Mouse (Mus musculus): Measurements from ENCODE around the gene Ispd. TPM values are rescaled to one million over a fixed set of nuclear protein-coding genes. Genes with fewer than 3 reads are reported as not detected.

Ispd gene
- polyA plus RNA-seq, 1 experiment from 2014 or later = 1.9 TPM

DNA sequence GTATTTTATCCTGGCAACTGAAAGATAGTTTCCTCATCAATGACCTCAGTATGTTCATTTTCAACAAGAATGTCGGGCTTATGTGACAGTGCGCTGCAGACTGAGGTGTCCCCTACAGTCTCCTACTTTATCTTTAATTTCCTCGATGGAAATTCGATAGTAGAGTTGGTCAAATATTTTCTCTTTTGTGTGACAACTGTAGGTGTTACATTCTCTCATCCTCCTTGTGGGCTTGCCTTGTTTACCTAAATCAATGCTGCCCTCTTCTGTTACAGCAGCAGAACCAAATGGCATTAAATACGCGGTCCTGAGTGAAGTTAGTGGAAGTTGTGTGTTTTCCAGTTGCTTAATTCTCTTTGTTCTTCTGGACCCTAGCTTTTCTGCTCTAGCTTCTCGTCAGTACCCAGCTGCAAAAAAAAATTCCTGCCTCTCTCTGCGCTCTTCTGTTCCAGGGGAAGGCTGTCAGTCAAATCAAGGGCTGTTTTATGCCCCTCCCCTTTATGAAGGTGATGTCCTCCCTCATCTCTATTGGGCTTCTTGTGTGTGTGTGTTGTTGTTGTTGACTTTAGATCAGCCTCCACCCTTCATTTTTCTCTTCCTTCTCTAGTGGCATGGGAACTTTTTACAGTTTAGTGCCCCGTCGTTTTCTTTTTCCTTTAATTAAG lies 289.8 kb downstream of the Ispd start:
- ATAC-seq (ENCODE audit: insufficient read depth) = no peak

DNA sequence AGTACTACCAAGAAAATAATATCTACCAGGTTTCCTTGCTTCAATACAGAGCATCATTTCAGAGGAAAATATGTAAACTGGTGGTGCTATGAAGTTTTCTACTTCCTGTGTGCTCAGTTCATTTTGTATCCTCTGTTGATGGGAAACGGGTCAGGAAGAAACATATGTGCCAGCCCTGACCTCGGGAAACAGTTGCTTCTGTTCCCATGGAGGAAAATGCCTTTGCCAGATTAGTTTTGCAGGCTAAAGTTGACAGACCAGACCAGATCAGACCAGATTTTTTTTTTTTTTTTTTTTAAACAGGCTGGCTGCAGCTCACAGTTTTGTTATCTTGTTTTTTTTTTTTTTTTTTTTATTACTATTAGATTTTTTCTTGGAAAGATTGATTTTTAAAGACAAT lies 293.2 kb downstream of the Ispd start:
- Histone ChIP-seq H3K9me3 (replicated peaks) (no peaks in the 10 kb centered on the region), H3K36me3 (replicated peaks) (no peaks in the 10 kb centered on the region), H3K4me3 (replicated peaks) (no peak overlapping the region), H3K4me2 (no peak overlapping the region), H3K27me3 (no peaks in the 10 kb centered on the region), H3K4me1 (replicated peaks) (no peaks in the 10 kb centered on the region), H3K27ac (replicated peaks) (no peak overlapping the region), H3K9ac (no peak overlapping the region)
- WGBS (ENCODE audit: insufficient replicate concordance) = 28% methylated on average over 2 of the region's 2 CpGs
- ATAC-seq (ENCODE audit: insufficient read depth) = no peak

More for the DNA sequence above, 289.8 kb downstream of the Ispd start:
- 35% methylated on average over 10 of the region's 10 CpGs for WGBS (ENCODE audit: insufficient replicate concordance)
- Histone ChIP-seq H3K4me1 (replicated peaks) (no peaks in the 10 kb centered on the region), H3K4me2 (no peak overlapping the region), H3K27ac (replicated peaks) (no peak overlapping the region), H3K4me3 (replicated peaks) (no peak overlapping the region), H3K27me3 (no peaks in the 10 kb centered on the region), H3K9me3 (replicated peaks) (no peaks in the 10 kb centered on the region), H3K9ac (no peak overlapping the region), H3K36me3 (replicated peaks) (no peaks in the 10 kb centered on the region)

- no peak overlapping the region for H3K4me2 ChIP-seq
- WGBS (ENCODE audit: insufficient replicate concordance) = 70% methylated on average over 4 of the region's 4 CpGs
- H3K27ac ChIP-seq (replicated peaks) = no peak overlapping the region
- no peaks in the 10 kb centered on the region for H3K4me1 ChIP-seq (replicated peaks)
- no peak for ATAC-seq (ENCODE audit: insufficient read depth)
- no peaks in the 10 kb centered on the region for H3K9me3 ChIP-seq (replicated peaks)
- no peak overlapping the region for H3K9ac ChIP-seq
- H3K36me3 ChIP-seq (replicated peaks) = no peaks in the 10 kb centered on the region
- no peaks in the 10 kb centered on the region for H3K27me3 ChIP-seq
- H3K4me3 ChIP-seq (replicated peaks) = no peak overlapping the region
Measured at GRCm38 (mm10) chr12:36678220-36678619, 297.0 kb downstream of the Ispd start.

DNA sequence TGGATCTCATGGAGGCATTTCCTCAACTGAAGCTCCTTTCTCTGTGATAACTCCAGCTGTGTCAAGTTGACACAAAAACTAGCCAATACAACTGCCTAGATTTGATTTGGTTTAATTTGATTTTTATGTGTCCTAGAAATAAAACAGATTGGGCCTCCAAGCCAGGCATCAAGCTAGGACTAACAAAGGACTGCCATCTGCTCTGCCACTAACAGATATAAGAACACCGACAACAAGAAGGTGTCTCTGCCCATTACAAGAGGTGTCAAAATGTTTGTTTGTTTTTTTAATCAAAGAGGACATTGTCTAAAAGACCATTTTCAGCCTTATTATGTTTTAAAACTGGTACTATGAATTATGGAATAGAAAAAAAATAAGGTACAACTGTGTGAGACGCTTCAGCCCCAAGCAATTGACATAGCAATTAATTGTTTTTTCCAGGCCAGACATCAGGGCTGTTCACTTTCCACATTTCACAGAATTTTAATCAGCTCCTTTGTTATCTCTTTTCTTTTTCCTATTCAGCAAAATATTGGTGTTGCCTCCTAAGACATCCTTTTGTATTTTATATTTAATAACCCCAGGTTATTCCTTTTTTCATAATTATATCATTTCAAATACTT lies 299.7 kb downstream of the Ispd start:
- H3K9me3 ChIP-seq (replicated peaks) = no peaks in the 10 kb centered on the region
- no peaks in the 10 kb centered on the region for H3K36me3 ChIP-seq (replicated peaks)
- no peak overlapping the region for H3K4me3 ChIP-seq (replicated peaks)
- no peak overlapping the region for H3K27ac ChIP-seq (replicated peaks)
- H3K27me3 ChIP-seq = no peaks in the 10 kb centered on the region
- H3K4me1 ChIP-seq (replicated peaks) = no peaks in the 10 kb centered on the region
- ATAC-seq (ENCODE audit: insufficient read depth) = no peak
- no peak overlapping the region for H3K4me2 ChIP-seq
- no peak overlapping the region for H3K9ac ChIP-seq
- WGBS (ENCODE audit: insufficient replicate concordance) = 61% methylated on average over 2 of the region's 2 CpGs

- Histone ChIP-seq H3K4me3 (replicated peaks) (no peak overlapping the region), H3K9me3 (replicated peaks) (no peaks in the 10 kb centered on the region), H3K4me2 (no peak overlapping the region), H3K4me1 (replicated peaks) (no peaks in the 10 kb centered on the region), H3K9ac (no peak overlapping the region), H3K27ac (replicated peaks) (no peak overlapping the region), H3K27me3 (no peaks in the 10 kb centered on the region), H3K36me3 (replicated peaks) (no peaks in the 10 kb centered on the region)
- ATAC-seq (ENCODE audit: insufficient read depth) = no peak
- WGBS (ENCODE audit: insufficient replicate concordance) = 60% methylated on average over 6 of the region's 6 CpGs
Measured at GRCm38 (mm10) chr12:36681779-36682178, 300.5 kb downstream of the Ispd start.

- H3K4me3 ChIP-seq (replicated peaks) = no peak overlapping the region
- no peak for ATAC-seq (ENCODE audit: insufficient read depth)
- no peaks in the 10 kb centered on the region for H3K9me3 ChIP-seq (replicated peaks)
- no peak overlapping the region for H3K4me2 ChIP-seq
- WGBS (ENCODE audit: insufficient replicate concordance) = 50% methylated on average over 2 of the region's 2 CpGs
- no peaks in the 10 kb centered on the region for H3K27me3 ChIP-seq
- H3K4me1 ChIP-seq (replicated peaks) = no peaks in the 10 kb centered on the region
- no peak overlapping the region for H3K27ac ChIP-seq (replicated peaks)
- no peak overlapping the region for H3K9ac ChIP-seq
- no peaks in the 10 kb centered on the region for H3K36me3 ChIP-seq (replicated peaks)
Measured at GRCm38 (mm10) chr12:36694072-36694471, 312.8 kb downstream of the Ispd start.

DNA sequence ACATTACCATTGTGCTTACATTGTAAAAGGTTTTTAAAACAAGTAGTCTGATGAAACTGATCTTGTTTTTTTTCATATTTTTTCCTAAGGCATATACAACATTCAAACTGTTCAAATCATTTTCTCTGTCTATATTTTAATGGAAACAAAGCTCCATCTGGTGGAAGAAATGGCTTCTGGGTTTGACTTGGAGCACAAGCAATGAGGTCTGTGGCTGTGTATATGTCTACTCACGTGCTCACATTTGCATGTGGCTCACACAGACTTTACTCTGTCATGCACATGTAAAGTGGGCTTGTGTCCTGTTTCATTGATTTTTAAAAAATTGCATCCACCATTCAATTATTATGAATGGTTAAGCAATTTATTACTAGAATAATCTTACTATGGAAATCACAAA lies 323.1 kb downstream of the Ispd start:
- H3K27ac ChIP-seq (replicated peaks) = no peak overlapping the region

GRCm38 (mm10) chr12:36708810-36709209 lies 327.6 kb downstream of the Ispd start:
- Histone ChIP-seq H3K9ac (no peak overlapping the region), H3K36me3 (replicated peaks) (no peaks in the 10 kb centered on the region), H3K27me3 (no peaks in the 10 kb centered on the region), H3K4me2 (no peak overlapping the region), H3K4me1 (replicated peaks) (no peaks in the 10 kb centered on the region), H3K9me3 (replicated peaks) (no peaks in the 10 kb centered on the region), H3K27ac (replicated peaks) (no peak overlapping the region), H3K4me3 (replicated peaks) (no peak overlapping the region)
- ATAC-seq (ENCODE audit: insufficient read depth) = 0 out of 2 replicates have a peak, but pooled peaks have one; percentile 25
- 16% methylated on average over 1 of the region's 1 CpGs for WGBS (ENCODE audit: insufficient replicate concordance)

More for the DNA sequence above, 323.1 kb downstream of the Ispd start:
- no peak overlapping the region for H3K4me3 ChIP-seq (replicated peaks)
- H3K9me3 ChIP-seq (replicated peaks) = no peaks in the 10 kb centered on the region
- H3K9ac ChIP-seq = no peak overlapping the region
- H3K4me2 ChIP-seq = no peak overlapping the region
- ATAC-seq (ENCODE audit: insufficient read depth) = no peak
- 31% methylated on average over 1 of the region's 1 CpGs for WGBS (ENCODE audit: insufficient replicate concordance)
- H3K4me1 ChIP-seq (replicated peaks) = no peaks in the 10 kb centered on the region
- no peaks in the 10 kb centered on the region for H3K27me3 ChIP-seq
- H3K36me3 ChIP-seq (replicated peaks) = no peaks in the 10 kb centered on the region

- H3K9me3 ChIP-seq (replicated peaks) = no peaks in the 10 kb centered on the region
- 21% methylated on average over 17 of the region's 17 CpGs for WGBS (ENCODE audit: insufficient replicate concordance)
- no peak overlapping the region for H3K9ac ChIP-seq
- peak overlapping the region; percentile 16; the same call in 1 of the 2 replicates for H3K4me2 ChIP-seq
- H3K27me3 ChIP-seq = no peaks in the 10 kb centered on the region
- no peak for ATAC-seq (ENCODE audit: insufficient read depth)
- no peaks in the 10 kb centered on the region for H3K4me1 ChIP-seq (replicated peaks)
- no peak overlapping the region for H3K27ac ChIP-seq (replicated peaks)
- H3K4me3 ChIP-seq (replicated peaks) = no peak overlapping the region
- H3K36me3 ChIP-seq (replicated peaks) = no peaks in the 10 kb centered on the region
Measured at GRCm38 (mm10) chr12:36713866-36714662, 332.8 kb downstream of the Ispd start.

DNA sequence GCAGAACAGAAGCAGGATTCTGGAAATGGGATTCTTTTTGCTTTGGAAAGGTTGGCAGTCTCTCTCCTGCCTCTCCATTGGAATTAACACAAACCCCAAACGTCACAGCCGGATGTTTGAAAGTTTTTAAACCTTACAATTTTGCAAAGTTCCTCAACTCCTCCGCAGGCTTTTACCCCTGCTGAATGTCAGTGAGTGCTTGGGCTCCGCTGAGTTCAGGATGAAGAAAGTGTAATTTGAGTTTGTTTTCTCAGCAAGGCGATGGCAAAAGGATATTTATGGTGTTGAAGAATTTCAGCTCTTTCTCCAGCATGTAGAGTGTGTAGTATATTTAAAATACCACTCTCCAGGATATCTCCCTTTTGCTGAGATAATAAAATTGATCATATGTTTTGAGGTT lies 336.3 kb downstream of the Ispd start:
- 60% methylated on average over 5 of the region's 5 CpGs for WGBS (ENCODE audit: insufficient replicate concordance)
- H3K4me3 ChIP-seq (replicated peaks) = no peak overlapping the region
- H3K4me2 ChIP-seq = no peak overlapping the region
- H3K27ac ChIP-seq (replicated peaks) = no peak overlapping the region
- no peaks in the 10 kb centered on the region for H3K9me3 ChIP-seq (replicated peaks)
- no peak overlapping the region for H3K9ac ChIP-seq
- H3K4me1 ChIP-seq (replicated peaks) = no peaks in the 10 kb centered on the region
- H3K27me3 ChIP-seq = no peaks in the 10 kb centered on the region
- no peak for ATAC-seq (ENCODE audit: insufficient read depth)
- H3K36me3 ChIP-seq (replicated peaks) = no peaks in the 10 kb centered on the region

DNA sequence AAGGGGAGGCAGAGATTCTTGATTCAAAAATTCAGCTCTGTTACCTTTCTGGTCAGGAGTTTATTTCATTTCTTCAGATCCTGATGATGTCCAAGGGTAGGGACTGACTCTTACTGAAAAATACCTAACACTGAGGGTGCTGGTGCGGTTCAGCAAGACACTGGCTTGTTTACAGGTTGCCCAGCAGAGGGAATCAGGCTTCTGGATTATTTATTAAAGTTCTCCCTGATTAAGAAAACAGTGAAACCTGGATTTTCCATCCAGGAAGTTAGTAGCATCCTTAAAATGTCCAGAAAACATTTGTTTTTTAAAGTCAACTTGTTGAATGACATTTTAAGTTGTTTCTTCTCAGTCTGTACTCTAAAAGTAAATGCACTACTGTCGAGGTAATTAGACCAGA lies 337.2 kb downstream of the Ispd start:
- no peak overlapping the region for H3K9ac ChIP-seq
- 52% methylated on average over 2 of the region's 2 CpGs for WGBS (ENCODE audit: insufficient replicate concordance)
- no peak overlapping the region for H3K4me2 ChIP-seq
- no peak overlapping the region for H3K4me3 ChIP-seq (replicated peaks)
- no peaks in the 10 kb centered on the region for H3K9me3 ChIP-seq (replicated peaks)
- ATAC-seq (ENCODE audit: insufficient read depth) = no peak
- no peaks in the 10 kb centered on the region for H3K27me3 ChIP-seq
- H3K27ac ChIP-seq (replicated peaks) = no peak overlapping the region
- no peaks in the 10 kb centered on the region for H3K36me3 ChIP-seq (replicated peaks)
- no peaks in the 10 kb centered on the region for H3K4me1 ChIP-seq (replicated peaks)
